Mouse (Mus musculus): ENCODE measurements around the gene Spink8.

DNA sequence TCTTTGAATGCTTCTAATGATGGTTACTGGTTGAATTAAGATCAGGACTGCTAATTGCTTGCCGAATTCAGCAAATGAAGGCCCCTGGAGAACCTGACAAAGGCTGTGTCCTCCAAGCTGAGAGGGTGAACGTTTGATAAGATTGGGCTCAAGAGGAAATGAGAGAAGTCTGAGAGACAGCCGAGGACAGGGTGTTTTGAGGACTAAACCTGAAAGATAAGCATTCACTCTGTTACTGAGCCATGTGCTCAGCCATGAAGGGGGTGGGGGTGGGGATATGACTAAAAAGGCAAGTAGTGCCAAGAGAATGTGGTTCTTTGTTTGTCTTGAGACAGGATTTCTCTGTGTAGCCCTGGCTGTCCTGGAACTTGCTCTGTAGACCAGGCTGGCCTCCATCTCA, 51.0 kb downstream of the Spink8 start:
- no peak for TF ChIP-seq CTCF (IDR thresholded peaks at IDR 0.05; ENCODE audit: low read depth)
- TF ChIP-seq EP300 (IDR thresholded peaks at IDR 0.05; ENCODE audit: low read depth), result no peak

Data from liver, embryonic 14.5 days (tissue).